Mouse (Mus musculus) kidney, postnatal 25 days (tissue): ENCODE measurements at regions not wholly inside any gene's neighbourhood (a gene's known extent, or its start where the extent isn't known, plus 50 kb on each side); places are given as distances from the start of the nearest gene placed in this dataset.

Experiments used
- DNase-seq, 2 experiments: peaks; one replicate each; pipeline ENCODE4 v3.0.0; 2021; ENCODE audit warnings: mixed read lengths in 2 of 2

DNA sequence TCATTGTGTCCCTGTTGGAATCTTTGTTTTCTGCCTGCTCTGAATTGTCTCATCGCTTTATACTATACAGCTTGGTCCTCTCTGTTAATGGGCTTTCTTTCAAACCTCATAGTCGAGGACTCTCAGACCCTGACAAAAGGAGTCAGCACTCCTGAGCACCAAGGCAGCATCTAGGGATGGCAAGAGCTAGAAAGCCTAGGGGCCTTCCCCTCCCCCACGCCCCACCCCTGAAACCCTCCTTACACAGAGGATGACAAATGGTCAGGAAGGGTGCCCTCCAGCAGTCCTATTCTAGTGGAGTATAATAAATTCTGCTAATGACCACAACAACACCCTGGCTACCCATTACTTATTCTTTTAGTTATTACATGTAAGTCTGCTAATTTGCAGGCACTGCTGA is 74.4 kb downstream of the Tbx19 start:
- DNase-seq, result no peak

DNA sequence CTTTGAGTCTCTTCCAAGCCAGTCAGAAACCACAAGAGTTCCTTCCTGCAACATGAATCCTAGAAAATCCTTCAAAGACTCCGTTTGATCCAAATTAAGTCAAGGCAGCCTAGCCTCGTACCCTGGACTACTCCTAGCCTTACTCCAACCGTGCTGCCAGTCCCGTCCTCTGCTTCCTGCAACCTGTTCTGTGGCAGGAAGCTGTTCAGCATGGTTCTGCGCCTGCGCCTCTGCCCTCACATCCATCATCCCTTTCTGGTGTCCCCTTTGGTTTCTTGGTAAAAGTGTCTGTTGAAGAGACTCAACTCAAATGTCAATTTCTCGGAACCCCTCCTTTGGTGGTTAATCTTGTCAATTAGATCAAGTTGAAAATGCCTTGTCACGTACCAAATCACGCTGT is 75.8 kb downstream of the Tbx19 start:
- DNase-seq, result no peak

DNA sequence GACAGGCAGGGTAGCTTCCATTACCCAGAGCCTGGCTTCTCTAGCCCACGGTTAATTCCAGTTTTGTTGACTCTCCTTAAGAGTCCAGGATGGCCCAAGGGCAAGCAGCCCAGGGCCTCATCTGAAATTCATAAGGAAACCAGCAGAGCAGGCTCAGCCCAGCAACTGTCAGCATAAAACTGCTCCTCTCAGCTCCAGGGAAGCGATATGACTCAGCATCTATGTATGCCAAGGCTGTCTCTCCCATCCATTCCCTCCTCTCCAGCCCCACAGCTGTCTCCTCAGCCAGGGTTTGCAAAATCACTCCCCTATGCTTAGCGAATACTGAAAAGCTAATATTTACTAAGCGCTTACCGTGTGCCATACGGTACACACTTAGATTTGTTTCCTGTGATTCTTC is 76.4 kb downstream of the Tbx19 start:
- no peak for DNase-seq

DNA sequence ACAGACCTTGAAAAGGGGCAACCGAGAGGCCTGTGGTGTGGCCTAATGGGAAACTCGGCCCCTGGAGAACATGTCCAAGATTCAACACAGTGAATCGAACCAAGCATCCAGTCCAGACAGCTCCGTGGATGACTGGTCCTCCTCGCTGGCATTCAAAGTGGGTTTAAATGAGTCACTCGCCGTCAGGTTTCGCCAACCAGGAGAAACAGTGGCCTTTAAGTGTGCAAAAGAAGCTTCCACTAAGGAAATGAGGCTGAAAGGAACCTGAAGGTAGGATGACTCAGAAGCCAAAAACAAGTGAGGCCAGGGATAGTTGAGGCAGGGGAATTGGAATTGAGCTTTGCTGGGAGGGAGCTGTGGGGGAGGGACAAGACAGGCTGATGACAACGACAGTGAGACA is 80.2 kb downstream of the Tbx19 start:
- no peak for DNase-seq

DNA sequence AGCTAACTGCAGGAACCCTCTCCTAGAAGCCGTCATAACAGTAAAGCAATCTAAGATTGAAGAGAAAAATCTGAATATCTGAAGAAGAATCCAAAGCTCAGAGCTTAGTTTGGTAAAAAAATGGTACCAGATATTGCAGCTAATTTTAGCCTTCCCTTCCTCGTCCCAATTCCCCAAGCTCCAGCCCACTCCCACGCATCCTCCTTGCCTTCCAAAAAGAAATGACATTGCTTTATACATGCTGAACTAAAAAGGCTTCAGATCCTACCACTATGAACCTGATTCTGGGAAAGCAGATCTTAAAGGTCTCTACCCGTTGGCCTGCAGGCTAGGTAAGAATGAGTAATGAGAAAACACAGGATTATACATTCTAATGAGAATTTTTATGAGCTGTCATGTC is 83.3 kb downstream of the Tbx19 start:
- DNase-seq, result no peak

DNA sequence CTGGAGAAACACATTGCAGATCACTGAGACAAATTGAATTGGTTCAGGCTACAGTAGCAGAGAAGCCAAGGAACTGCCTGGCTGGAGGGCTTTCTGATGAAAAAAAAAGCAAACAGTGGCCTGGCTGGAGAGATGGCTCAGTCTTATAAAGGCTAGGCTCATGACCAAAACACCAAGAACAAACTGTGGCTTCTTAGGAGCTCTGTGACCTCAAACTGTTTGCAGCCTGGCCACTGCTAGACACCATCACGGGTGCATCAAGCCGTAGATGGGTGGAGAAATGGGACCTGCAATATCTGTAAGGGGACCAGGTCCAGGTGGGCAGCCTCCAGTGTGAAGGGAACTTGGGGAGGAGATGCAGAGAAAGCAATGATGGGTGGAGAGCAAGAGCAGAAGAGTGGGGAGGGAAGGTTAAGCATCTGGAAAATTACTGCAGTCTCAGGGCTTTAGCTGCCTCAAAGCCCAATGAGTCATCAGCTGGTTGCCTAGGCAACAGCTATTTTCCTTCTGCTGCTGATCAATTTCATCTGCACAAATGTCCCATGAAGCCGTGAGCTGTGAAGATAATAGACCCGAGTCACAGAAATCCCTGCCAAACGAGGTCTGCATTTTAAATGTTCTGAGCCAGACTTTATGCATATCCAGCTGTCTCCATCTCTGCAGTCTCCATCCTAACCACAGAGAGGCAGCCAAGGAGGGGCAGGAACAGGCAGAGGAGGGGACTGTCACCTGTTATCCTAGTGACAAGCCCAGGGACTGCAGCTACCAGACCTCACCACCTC is 85.1 kb downstream of the Tbx19 start:
- no peak for DNase-seq

DNA sequence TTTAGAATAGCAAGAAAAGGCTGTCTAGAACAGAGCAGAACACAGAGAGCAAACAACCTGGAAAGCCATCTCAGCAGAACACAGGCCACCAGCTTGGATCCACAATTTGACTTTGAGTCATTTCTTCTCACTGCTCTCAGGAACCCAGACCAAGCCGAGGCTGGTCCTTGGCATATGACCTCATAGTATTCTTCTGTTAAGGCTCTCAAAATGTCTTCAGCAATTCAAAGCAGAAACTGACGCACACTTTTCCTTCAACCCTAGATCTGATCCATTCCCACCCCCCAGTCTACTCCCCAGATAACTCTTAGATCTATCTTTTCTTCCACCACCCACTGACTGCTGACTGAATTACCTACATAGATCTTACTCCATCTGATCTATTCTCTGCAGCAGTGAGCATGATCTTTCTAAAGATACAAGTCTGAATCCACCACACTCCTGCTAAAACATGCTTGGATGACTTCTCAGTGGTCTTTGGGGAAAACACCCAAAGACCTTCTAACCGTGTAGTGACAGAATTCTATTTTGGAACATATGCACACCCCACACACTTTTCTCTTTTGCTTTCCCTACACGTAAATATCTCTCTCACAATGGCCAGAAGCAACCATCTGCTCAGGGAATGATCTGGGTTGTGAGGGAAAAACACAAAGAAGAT is 88.6 kb downstream of the Tbx19 start:
- no peak for DNase-seq

DNA sequence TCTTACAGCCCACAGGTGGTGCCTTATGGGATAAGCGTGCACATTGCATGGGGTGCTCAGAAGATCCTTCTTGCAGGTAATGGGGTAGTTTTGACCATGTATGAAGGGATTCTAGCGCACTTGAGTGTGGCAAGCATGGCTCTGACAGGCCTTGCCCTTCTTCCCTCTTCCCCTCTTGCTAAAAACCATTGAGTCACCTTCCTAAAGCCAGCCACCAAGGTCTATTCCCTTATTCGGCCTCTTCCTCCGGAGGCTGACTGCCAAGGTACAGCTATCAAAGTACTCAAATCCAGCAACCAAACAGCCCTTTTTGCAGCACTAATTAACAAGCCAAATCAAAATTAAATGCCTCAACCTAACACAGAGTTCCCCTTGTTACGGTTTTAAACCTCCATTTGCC is 95.6 kb downstream of the Tbx19 start:
- DNase-seq, result no peak

DNA sequence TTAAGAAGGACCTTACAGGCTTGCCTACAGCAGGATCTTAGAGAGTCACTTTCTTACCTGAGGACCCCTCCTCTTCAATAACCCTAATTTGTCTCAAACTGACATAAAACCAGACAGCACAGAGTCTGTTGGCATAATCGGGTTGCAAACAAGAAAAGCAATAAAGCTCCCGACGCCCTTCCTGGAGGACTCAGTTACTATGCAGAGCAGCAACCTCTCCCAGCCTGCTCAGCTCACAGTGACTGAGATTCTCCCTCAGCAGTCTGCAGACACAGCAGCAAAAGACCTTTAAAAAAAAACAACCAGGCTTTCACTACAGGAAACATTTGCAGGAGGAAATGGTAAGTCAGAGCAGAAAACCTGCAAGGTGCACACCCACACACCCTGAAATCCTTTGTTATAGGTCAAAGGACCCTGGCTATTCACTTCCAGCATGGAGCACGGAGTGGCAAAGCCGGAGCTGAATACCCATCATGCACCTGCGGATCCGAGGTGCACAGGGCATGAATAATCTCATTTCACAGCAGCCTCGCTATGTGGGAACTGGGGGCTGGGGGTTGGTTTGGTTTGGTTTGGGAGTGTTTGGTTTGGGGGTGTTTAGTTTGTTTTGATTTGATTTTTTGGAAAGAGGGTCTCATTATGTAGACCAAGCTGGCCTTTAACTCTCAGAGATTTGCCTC is 97.6 kb downstream of the Tbx19 start:
- no peak for DNase-seq

DNA sequence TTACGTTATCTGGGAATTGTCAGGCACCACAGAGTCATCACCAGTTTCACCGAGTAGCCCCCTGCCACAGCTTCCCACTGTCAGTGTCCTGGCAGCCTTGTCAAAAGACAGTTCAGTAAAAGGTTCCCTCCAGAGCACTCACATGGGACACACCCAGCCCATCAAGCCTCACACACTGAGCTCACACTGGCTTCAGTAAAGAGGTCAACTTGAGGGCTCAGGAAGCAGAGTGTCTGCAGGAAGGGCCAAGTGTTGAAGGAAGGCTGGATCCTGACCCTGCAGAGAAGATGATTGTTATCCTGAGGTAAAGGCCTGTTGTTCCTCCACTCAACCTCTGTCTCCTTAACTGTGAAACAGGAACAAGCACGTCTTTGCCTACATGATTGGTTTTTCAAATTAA is 99.2 kb downstream of the Tbx19 start:
- no peak for DNase-seq

DNA sequence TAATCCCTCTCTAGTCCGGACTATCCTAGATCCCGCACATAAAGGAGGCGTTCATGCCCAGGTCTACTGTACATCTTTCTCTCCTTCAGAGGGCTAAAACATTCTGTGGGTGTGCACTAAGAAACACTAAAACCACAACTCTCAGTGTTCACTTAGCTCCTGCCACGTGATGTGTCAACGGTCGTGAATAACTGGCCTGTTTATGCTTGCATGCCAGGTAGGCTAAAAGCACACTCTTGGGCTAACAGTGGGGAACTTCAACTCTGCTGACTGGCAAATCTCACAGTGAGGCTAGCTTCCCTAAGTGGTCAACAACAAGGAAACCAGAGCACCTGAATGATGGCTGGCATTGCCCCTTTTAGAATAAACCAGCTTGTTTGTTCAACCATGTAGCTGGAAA is 106.3 kb downstream of the Tbx19 start:
- no peak for DNase-seq

DNA sequence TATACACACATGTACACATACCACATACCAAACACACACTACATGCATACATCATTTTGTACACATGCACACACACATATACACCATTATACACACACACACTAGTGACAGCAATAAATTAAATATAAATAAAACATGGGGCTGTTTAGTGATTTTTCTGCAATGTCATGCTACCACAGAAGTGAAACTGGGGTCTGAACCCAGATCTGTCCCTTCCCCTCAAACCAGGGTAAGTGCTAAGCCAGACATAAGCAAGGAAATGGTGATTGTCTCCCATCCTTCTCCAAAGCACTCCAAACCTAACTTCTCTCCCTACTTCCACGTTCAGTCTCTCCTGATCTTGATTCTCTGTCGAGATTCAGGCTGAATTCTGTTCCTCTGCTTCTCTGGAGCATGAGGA is 109.3 kb downstream of the Tbx19 start:
- no peak for DNase-seq

DNA sequence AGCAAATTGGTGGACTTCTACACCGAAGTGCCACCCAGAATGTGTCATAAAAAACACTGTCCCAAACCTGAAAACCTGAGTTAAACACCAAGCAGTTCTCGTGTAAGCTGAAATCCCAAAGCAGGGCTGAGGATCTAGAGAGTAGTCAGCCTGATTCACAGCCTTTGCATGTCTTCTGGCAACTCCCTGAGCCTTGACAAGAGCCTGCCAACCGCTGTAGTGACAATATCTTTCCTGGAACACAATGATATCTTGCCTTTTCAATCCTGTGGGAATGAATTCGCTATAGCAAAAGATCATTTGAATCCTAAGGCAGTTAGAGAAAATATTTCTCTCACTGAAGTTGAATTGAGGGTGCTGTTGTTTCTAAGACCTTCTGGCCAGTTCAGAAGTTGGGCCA is 110.4 kb downstream of the Tbx19 start:
- no peak for DNase-seq

DNA sequence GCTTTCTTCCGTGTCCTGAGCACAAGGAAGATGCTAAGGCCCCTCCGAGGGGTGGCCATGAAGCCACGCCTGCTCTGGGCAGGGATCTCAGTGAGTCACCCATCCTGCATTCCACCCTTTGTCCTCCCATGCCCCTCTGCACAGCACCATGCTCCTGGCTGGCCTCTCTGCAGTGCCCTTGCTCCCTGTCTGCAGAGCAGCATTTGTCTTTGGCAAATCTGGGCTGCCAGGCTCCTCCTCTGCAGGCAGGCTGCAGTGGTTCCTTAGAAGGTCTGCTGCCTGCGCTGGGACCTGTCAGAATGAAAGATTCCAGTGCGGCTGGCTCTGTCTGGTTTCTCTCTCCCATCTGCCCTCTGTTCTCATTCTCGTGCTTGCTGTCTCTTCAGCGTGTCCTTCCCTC is 111.3 kb upstream of the Xcl1 start:
- DNase-seq, result no peak

DNA sequence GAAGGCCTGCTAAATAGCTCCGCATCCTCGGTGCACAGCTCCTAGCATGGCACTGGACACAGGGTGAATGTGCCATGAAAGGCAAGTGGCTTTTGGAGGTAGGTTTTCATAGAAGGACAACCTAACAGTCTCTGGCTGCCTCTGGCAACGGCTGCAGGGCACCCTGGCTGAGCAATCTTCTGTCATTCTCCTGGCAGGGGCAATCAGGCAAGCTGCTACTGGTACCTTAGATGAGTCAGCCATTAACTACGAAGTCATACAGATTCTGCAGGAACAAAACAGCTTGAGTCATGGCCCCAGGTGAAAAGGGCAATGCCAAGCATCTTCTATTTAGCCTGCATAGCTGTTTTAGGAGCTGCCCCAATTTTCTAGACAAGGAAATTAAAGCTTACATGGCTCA is 110.7 kb upstream of the Xcl1 start:
- DNase-seq, result no peak

DNA sequence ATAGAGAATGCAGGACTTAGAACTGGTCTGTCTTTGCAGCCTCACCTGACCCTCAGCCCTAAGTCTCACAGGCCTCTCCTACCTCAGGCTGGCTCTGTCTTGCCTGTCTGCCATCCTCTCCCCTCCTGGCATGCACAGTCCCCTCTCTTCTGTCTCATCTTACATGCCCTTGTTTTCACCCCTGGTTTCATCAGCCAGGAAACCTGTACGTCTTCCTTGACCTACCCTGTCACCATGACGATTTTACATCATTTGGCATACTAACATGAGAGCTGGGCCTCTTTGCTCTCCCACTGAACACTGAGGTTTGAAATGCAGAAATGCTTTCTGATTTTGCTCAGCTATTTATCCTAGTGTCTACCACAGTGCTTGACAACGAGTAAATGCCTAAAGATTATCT is 108.0 kb upstream of the Xcl1 start:
- DNase-seq, result no peak

DNA sequence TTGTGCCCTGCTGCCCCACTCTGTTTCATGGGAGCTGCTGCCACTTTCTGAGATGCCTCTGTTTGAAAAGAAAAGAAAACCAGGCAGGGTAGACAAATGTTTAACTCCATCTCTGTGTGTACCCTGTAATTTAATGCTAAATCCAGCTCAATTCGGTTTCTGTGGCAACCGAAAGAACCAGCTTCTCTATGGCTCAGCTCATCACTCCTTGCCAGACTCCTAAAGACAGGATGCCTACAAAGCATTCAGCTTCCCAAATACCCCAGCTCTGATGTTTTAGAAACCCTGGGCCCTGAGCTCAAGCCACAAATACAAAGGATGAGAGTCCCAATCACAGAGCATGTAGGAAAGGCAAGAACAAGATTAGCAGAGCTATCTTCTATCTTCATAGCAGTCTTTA is 106.8 kb upstream of the Xcl1 start:
- DNase-seq, result no peak

DNA sequence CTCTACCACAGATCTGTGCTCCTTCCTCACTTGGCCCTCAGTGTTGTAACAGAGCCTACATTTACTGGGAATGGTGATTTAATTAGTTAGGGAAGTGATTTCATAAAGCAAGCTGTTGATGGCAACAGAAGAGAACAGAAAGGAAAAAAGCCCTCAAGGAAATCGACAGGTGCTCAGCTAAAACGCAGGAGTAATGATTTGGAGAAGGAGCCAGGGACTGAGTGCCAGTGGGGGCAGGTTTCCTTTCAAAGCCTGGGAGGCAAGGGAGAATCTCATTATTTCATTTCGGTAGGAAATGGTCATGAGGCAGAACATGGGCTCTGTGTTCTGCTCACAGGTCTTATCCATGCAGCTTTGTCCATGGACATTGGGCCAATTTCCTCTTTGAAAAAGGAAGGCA is 101.3 kb upstream of the Xcl1 start:
- DNase-seq, result no peak

DNA sequence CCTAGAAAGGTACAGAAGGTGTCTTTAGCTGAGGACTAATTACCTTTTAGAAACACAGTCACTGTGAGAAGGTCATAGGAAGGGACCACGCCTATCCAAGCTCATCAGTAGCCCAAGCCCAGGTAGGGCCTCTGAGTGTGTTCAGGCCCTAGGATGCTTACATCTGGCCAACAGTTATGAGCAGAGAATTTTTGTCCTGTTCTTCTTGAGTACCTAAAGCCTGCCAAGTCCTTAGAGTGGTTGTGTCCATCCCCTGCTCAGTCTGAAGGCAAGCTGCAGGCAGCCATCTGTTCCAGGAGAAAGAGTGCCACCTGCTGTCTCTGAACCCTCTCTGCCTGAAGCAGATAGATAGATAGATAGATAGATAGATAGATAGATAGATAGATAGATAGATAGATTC is 100.3 kb upstream of the Xcl1 start:
- peak; percentile 57 to 68 for DNase-seq

DNA sequence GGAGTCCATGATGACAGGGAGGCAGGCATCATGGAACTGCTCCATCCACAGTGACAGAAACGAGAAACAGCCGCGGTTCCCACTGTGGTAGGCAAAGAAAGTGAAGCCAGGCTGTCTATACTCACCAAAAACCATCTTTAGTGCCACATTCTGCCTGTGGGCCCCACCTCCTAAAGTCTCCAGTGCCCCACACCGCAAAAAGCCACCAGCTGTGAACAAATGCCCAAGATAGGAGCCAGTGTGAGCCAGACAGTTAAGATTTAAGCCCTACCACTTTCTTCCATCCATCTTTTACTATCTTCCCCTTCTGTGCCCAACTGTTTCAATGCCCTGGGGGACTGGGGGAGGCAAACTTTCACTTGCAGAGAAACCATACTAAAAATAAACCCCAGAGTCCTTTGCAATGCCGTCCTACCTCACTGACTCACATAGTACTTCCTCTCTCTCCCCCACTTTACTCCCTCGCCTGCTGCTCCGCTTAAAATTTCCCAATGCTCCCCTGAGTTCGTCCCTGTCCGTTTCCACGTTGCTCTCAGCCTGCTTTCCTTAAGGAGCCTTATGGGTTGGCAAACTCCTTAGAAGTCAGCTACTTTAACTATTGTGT is 85.7 kb upstream of the Xcl1 start:
- DNase-seq, result no peak

DNA sequence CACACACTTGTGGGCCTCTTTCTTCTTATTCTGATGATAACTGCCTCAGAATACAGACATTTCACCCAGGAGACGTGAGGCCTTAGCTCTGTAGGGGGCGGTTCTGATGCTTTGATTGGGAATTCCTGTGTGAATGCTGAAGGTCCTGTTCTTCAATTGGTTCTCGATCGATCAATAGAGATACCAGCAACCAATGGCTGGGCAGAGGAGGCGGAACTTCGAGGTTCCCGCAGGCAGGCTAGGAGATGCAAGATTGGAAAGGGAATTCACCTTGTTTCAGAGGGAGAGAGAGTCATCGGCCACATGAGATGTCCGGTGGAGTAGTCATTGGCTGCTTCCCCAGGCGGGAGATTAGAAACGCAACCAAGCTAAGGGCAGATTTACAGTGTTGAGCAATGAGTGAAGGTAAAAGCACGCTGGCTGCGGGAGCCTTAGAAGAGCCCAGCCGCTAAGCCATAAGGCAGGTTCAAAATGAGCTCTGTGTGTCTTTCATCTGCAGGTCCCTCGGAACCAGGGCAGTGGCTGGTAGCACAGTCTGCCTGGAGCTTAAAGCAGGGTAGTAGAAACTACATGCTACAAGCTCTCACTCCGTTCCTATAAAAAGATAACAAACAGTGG is 83.5 kb upstream of the Xcl1 start:
- DNase-seq, result no peak

DNA sequence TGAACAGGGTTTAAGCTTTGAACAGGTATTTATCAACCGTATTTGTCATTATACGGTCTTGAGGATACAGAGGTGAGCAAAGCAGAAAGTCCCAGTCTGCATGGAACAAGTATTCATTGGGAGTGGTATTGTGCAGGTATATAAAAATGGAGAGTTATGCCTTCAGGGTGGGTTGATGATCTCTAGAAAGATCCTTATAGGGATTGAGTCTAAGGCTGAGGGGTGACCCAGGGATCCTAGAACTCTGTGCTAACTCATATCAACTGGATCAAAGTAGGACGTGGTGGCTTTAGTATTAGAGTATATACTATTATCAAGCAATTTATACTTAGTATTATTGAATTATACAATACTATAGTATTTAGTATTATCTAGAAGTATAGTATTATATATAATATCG is 82.9 kb upstream of the Xcl1 start:
- DNase-seq, result no peak

DNA sequence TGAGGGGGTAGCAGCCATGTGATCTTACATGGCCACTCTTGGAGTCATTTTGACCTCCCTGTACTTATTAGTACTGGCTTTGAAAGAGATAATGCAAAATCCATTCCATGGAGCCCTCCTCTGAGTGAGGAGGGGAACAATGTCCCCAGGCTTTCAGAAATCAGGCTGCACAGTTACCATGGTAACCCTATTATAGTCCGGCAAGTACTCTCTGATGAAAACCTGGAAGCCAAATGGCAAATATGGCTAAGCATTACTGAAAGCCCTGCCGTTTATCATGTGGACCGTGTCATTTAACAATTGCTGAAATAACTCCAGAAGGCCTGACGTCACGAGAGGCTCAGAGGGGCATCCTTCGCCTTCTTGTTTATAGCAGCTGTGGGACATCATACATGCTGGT is 82.5 kb upstream of the Xcl1 start:
- no peak for DNase-seq

DNA sequence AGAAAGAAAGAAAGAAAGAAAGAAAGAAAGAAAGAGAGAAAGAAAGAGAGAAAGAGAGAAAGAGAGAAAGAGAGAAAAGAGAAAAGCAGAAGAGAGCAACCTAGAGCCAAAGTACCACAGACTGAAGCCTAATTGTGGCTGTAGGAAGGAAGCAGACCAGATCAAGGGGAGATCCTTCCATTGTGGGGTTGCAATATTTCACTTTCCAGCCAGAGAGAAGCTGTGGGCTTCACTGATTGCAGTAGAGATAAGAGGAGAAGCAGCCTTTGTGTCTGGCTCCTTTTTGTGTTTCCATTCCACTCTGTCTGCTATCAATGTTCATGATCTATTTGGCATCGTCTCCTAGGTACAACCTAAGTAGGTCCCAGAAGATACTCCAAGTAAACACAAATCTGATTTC is 79.0 kb upstream of the Xcl1 start:
- no peak for DNase-seq
